Mouse (Mus musculus) midbrain, embryonic 16.5 days (tissue): ENCODE measurements around the gene Gm20532. TPM values are rescaled to one million over a fixed set of nuclear protein-coding genes. Genes with fewer than 3 reads are reported as not detected.

Source experiments
- ATAC-seq: fragments of 200-750 bp; cut with Nextera tagmentation; 2 replicates; pipeline ENCODE4 v1.8.0; 2017; ENCODE audit warnings: moderate TSS enrichment
- H3K27ac ChIP-seq: fragments of 300-500 bp; sonication (generic); 2 replicates; pipeline ENCODE4 v1.5.1; 2014; ENCODE audit warnings: mild to moderate bottlenecking, low read length, mixed read lengths
- H3K27me3 ChIP-seq: fragments of 300-500 bp; sonication (generic); 2 replicates; pipeline ENCODE4 v1.6.1; 2014; ENCODE audit warnings: low read depth, low read length, mixed read lengths; ENCODE audit not compliant: control insufficient read depth, insufficient read depth
- H3K36me3 ChIP-seq: fragments of 300-500 bp; sonication (generic); 2 replicates; pipeline ENCODE4 v1.6.1; 2014; ENCODE audit warnings: mild to moderate bottlenecking, low read length, moderate library complexity, mixed read lengths; ENCODE audit not compliant: control insufficient read depth, insufficient read depth
- H3K4me1 ChIP-seq: fragments of 300-500 bp; sonication (generic); 2 replicates; pipeline ENCODE4 v1.6.1; 2014; ENCODE audit warnings: mild to moderate bottlenecking, low read length, mixed read lengths; ENCODE audit not compliant: control insufficient read depth, insufficient read depth
- H3K4me2 ChIP-seq: fragments of 300-500 bp; sonication (generic); 2 replicates; pipeline ENCODE4 v1.6.1; 2014; ENCODE audit warnings: mild to moderate bottlenecking, low read length, mixed read lengths
- H3K4me3 ChIP-seq: fragments of 300-500 bp; sonication (generic); 2 replicates; pipeline ENCODE4 v1.5.1; 2014; ENCODE audit warnings: low read depth, mild to moderate bottlenecking, low read length, moderate library complexity, mixed read lengths
- H3K9ac ChIP-seq: fragments of 300-500 bp; sonication (generic); 2 replicates; pipeline ENCODE4 v1.6.1; 2014; ENCODE audit warnings: low read depth, low read length, mixed read lengths
- H3K9me3 ChIP-seq: fragments of 300-500 bp; sonication (generic); replicated peaks from 2 replicates; pipeline ENCODE4 v1.6.1; 2014; ENCODE audit warnings: mild to moderate bottlenecking, low read length, mixed read lengths; ENCODE audit not compliant: control insufficient read depth, poor library complexity, severe bottlenecking
- WGBS: fragments of 180-500 bp; shearing (Covaris S2); extraction: QIAGEN DNeasy Blood & Tissue Kit; methylation state at CpG from one replicate; pipeline ENCODE4 v1.1.7; 2014; 5-methylcytosine and 5-hydroxymethylcytosine counted together
- polyA plus RNA-seq: library from polyadenylated mRNA; unstranded; fragments of >200 nt; fragmentation: Nextera tagmentation; extraction: Ambion mirVana; gene quantifications from 2 replicates; pipeline ENCODE4 v1.2.1, GENCODE M21; 2015

The Gm20532 gene
- polyA plus RNA-seq, 1 experiment from 2014 or later, result not detected

DNA sequence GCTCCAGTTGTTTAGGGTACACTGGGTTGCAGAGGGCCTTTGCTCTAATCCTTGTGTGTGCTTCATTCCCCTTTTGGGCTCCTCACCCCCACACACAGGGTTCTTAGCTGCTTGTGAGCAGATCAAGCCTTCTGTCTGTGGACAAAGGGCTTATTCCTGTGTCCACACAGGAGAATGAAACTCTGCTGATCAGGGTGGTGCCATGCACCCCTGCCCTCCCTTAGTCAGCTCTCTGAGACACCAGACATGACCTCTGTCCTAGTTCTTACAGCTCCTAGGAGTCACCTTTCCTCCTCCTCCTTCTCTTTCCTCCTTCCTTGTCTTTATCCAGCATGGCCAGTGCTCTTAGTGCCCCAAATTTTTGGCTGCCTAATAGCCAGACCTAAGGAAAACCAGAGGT is 25.5 kb downstream of the Gm20532 start:
- no peak for ATAC-seq
- Histone ChIP-seq H3K9ac (no peak overlapping the region), H3K27ac (no peak overlapping the region), H3K4me1 (no peaks in the 10 kb centered on the region; the same call in 1 of the 2 replicates), H3K4me2 (no peak overlapping the region), H3K4me3 (no peak overlapping the region), H3K9me3 (no peaks in the 10 kb centered on the region), H3K36me3 (no peaks in the 10 kb centered on the region), H3K27me3 (no peaks in the 10 kb centered on the region)

GRCm38 (mm10) chr2:26614903-26615302 is 28.5 kb downstream of the Gm20532 start:
- H3K9me3 ChIP-seq, result no peaks in the 10 kb centered on the region
- no peak for ATAC-seq
- 86% methylated on average over 5 of the region's 5 CpGs for WGBS
- no peak overlapping the region for H3K4me2 ChIP-seq
- no peak overlapping the region for H3K27ac ChIP-seq
- H3K36me3 ChIP-seq, result no peaks in the 10 kb centered on the region
- no peak overlapping the region for H3K4me3 ChIP-seq
- no peaks in the 10 kb centered on the region for H3K27me3 ChIP-seq
- H3K9ac ChIP-seq, result no peak overlapping the region
- no peaks in the 10 kb centered on the region for H3K4me1 ChIP-seq

DNA sequence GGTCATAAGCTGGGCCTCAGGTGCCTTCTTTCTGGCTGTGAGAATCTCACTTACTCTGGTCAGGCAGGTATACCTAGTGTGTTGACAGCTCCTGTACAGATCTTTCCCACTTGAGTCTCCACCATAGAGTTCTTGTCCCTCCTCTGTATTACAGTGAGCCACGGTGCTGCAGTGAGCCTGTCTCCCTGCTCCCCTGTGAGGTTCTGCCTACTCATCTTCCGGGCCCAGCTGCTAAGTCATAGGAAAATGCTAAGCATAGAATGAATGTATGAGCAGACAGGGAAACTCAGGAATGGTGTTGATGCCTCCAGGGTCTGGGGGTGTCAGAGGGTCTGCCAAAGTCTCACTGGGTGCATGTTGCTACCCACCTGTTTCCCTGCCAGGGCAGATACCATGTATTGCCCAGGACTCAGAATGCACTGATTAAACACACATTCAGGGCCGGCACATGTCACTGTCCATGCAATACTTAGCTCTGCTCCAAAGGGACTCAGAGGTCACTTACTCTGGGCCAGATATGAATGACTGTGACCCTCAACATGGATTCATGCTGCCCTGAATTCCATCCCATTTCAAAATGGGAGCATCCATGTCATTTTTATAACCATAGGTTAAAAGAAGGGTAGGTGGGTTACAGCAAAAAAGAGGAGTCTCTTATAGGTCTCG is 29.2 kb downstream of the Gm20532 start:
- 86% methylated on average over 4 of the region's 4 CpGs for WGBS

DNA sequence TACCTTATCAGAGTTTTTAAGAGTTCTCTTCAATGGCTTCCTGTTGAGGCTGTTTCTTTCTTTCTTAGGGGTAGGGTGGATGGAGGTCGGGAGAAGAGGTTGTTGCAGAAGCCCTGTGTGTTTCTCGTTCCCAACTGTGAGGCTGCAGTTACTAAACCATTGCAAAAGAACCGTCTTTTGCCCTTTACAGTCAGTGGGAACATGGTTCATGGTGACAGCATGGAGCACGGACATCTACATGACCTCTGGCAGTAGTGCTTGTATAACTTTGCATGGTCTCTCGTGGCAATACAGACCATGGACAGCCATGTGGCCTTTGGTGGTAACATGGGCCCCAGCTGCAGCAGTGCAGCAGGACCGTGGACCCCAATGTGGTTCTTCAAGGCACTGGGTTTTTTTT is 30.9 kb downstream of the Gm20532 start:
- Histone ChIP-seq H3K36me3 (no peaks in the 10 kb centered on the region), H3K9ac (no peak overlapping the region), H3K9me3 (no peaks in the 10 kb centered on the region), H3K4me1 (no peaks in the 10 kb centered on the region), H3K4me3 (no peak overlapping the region), H3K27ac (no peak overlapping the region), H3K27me3 (no peaks in the 10 kb centered on the region), H3K4me2 (no peak overlapping the region)
- 82% methylated on average over 6 of the region's 6 CpGs for WGBS
- ATAC-seq, result no peak

More for the DNA sequence above, 29.2 kb downstream of the Gm20532 start:
- H3K36me3 ChIP-seq, result no peaks in the 10 kb centered on the region
- no peak overlapping the region for H3K4me3 ChIP-seq
- H3K4me2 ChIP-seq, result no peak overlapping the region
- H3K9me3 ChIP-seq, result no peaks in the 10 kb centered on the region
- H3K4me1 ChIP-seq, result no peaks in the 10 kb centered on the region
- H3K9ac ChIP-seq, result no peak overlapping the region
- no peak for ATAC-seq
- H3K27me3 ChIP-seq, result no peaks in the 10 kb centered on the region
- H3K27ac ChIP-seq, result no peak overlapping the region

DNA sequence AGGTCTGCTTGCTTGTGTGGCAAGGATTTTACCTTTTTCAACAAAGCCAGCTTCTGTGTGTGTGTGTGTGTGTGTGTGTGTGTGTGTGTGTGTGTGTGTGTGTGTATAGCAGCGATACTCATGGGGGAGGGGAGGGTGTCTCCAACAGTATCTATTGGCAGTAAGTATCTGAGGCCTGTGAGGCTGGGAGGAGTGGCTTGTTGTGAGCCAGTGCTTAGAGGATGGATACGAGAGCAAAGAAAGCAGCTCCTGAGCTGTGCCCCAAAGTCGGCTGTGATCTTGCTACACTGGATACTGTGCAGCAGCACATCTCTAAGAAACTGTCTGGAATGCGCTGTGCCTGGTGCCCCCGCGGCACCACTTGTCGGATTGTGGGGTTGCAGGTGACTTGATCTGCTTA is 31.5 kb downstream of the Gm20532 start:
- no peaks in the 10 kb centered on the region for H3K27me3 ChIP-seq
- 53% methylated on average over 7 of the region's 7 CpGs for WGBS
- no peak overlapping the region for H3K9ac ChIP-seq
- H3K27ac ChIP-seq, result no peak overlapping the region
- H3K4me1 ChIP-seq, result no peaks in the 10 kb centered on the region
- no peak for ATAC-seq
- no peaks in the 10 kb centered on the region for H3K36me3 ChIP-seq
- no peak overlapping the region for H3K4me2 ChIP-seq
- no peaks in the 10 kb centered on the region for H3K9me3 ChIP-seq
- no peak overlapping the region for H3K4me3 ChIP-seq

GRCm38 (mm10) chr2:26621246-26621645 is 34.8 kb downstream of the Gm20532 start:
- Histone ChIP-seq H3K9ac (no peak overlapping the region), H3K27ac (no peak overlapping the region), H3K4me1 (no peaks in the 10 kb centered on the region), H3K36me3 (no peaks in the 10 kb centered on the region), H3K9me3 (no peaks in the 10 kb centered on the region), H3K27me3 (no peaks in the 10 kb centered on the region), H3K4me3 (no peak overlapping the region), H3K4me2 (no peak overlapping the region)
- no peak for ATAC-seq
- WGBS, result 38% methylated on average over 2 of the region's 2 CpGs

DNA sequence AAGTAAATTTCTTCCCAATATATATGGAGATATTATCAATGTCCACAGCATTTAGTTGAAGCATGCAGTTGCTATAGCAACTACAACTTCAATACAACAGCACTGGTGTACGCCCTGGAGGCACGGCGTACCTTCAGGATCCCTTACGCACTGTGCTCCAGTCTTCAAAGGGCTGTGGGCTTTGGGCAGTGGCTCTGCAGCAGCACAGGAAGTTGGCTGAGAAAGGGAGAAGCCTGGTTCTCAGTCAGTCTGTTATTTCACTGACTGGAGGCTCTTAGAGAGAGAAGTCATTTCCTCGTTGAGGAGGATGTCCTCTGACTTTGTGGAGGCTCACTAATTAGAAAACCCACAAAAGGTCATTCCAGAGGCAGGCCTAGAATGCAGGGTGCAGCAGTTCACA is 36.5 kb downstream of the Gm20532 start:
- Histone ChIP-seq H3K36me3 (no peaks in the 10 kb centered on the region), H3K4me3 (no peak overlapping the region), H3K9me3 (no peaks in the 10 kb centered on the region), H3K4me2 (no peak overlapping the region), H3K4me1 (peaks cover 3% of the 10 kb centered on the region; the same call in 1 of the 2 replicates), H3K27me3 (no peaks in the 10 kb centered on the region), H3K9ac (no peak overlapping the region), H3K27ac (no peak overlapping the region)
- WGBS, result 59% methylated on average over 5 of the region's 5 CpGs
- no peak for ATAC-seq

DNA sequence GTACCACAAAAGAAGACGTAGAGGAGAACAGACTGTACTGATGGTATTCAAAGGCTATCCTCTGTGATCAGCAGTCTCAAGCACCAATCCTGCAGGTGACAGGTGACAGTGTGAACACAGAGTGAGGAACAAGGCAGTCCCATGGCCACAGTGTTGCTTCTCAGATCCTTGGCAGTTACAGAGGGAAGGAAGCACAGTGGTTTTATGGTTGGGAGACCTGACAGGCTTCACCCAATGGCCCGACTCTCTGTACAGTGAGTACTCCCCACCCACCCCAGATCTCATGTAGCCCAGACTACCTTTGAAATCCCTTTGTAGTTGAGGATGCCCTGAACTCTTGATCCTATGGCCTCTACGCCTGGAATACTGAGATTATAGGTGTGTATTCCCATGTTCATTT is 39.0 kb downstream of the Gm20532 start:
- 79% methylated on average over 3 of the region's 3 CpGs for WGBS
- H3K9ac ChIP-seq, result no peak overlapping the region
- H3K27ac ChIP-seq, result no peak overlapping the region
- no peaks in the 10 kb centered on the region for H3K36me3 ChIP-seq
- H3K9me3 ChIP-seq, result no peaks in the 10 kb centered on the region
- no peak overlapping the region for H3K4me2 ChIP-seq
- H3K4me1 ChIP-seq, result peaks cover 18% of the 10 kb centered on the region
- no peaks in the 10 kb centered on the region for H3K27me3 ChIP-seq
- ATAC-seq, result no peak
- no peak overlapping the region for H3K4me3 ChIP-seq

- no peaks in the 10 kb centered on the region for H3K36me3 ChIP-seq
- no peak overlapping the region for H3K27ac ChIP-seq
- H3K4me2 ChIP-seq, result no peak overlapping the region
- no peak for ATAC-seq
- H3K4me1 ChIP-seq, result peaks cover 25% of the 10 kb centered on the region
- H3K9ac ChIP-seq, result no peak overlapping the region
- WGBS, result 76% methylated on average over 3 of the region's 3 CpGs
- H3K9me3 ChIP-seq, result no peaks in the 10 kb centered on the region
- H3K4me3 ChIP-seq, result no peak overlapping the region
- no peaks in the 10 kb centered on the region for H3K27me3 ChIP-seq
Measured at GRCm38 (mm10) chr2:26626081-26626480, 39.6 kb downstream of the Gm20532 start.
